Mouse (Mus musculus) bone marrow, adult 2 months (tissue): ENCODE measurements around the gene Mgat2. TPM values are rescaled to one million over a fixed set of nuclear protein-coding genes. Genes with fewer than 3 reads are reported as not detected.

Experiments used
- H3K27ac ChIP-seq: fragments of 200-500 bp; 2 replicates; pipeline ENCODE4 v1.5.1; 2012; ENCODE audit warnings: low read depth, mild to moderate bottlenecking, control low read depth, inconsistent platforms, low read length; ENCODE audit not compliant: control insufficient read depth, poor library complexity, insufficient read depth
- H3K4me1 ChIP-seq: fragments of 200-500 bp; 2 replicates; pipeline ENCODE4 v1.6.1; 2011; ENCODE audit warnings: low read length; ENCODE audit not compliant: control insufficient read depth, insufficient read depth
- H3K4me3 ChIP-seq: fragments of 200-500 bp; replicated peaks from 2 replicates; pipeline ENCODE3; 2011; ENCODE audit warnings: mild to moderate bottlenecking, low read depth, low read length, control low read depth; ENCODE audit not compliant: control insufficient read depth
- CTCF ChIP-seq: fragments of 200-500 bp; IDR thresholded peaks from 2 replicates; pipeline ENCODE4 v1.5.1; 2011; ENCODE audit warnings: low read length, control low read depth; ENCODE audit not compliant: control insufficient read depth, insufficient read depth
- POLR2A ChIP-seq: fragments of 200-500 bp; IDR thresholded peaks from 2 replicates; pipeline ENCODE4 v1.6.1; 2011; ENCODE audit warnings: low read depth, mild to moderate bottlenecking, control low read depth, low read length, borderline replicate concordance; ENCODE audit not compliant: control insufficient read depth
- WGBS: fragments of 180-500 bp; shearing (Covaris S2); methylation state at CpG from one replicate; pipeline ENCODE4 v1.1.7; 2018; 5-methylcytosine and 5-hydroxymethylcytosine counted together
- polyA plus RNA-seq: library from polyadenylated mRNA; stranded (reverse); fragments of >200 nt; gene quantifications from 2 replicates; pipeline ENCODE4 v1.2.4, GENCODE M21; 2011; ENCODE audit warnings: low replicate concordance; ENCODE audit not compliant: missing spikeins, insufficient read depth, insufficient read length

Mgat2 gene
- polyA plus RNA-seq, 1 experiment = 13.2 TPM

GRCm38 (mm10) chr12:69235782-69236181 lies 51.8 kb downstream of the Mgat2 start:
- Histone ChIP-seq H3K4me1 (no peaks in the 10 kb centered on the region; the same call in 1 of the 2 replicates), H3K27ac (no peak overlapping the region), H3K4me3 (no peak overlapping the region)
- WGBS = 86% methylated on average over 6 of the region's 6 CpGs
- TF ChIP-seq CTCF (no peak), POLR2A (no peak)

Other genes with a start within 250 kb of the Mgat2 start
- 1,025 and 1,436 TPM in 2 replicates for gene Rps29, start 25.0 kb upstream of the Mgat2 start, polyA plus RNA-seq
- 14.2 and 17.3 TPM in 2 replicates for gene Lrr1, start 15.3 kb upstream of the Mgat2 start, polyA plus RNA-seq
- gene Rpl36al, start 74 bp upstream of the Mgat2 start, polyA plus RNA-seq = 622 and 901 TPM in 2 replicates
- 3.0 TPM in 1 of 2 replicates, not detected in the other for gene Gm49383, start 12.9 kb downstream of the Mgat2 start, polyA plus RNA-seq
- 2.1 and 3.1 TPM in 2 replicates for gene Dnaaf2, start 14.3 kb downstream of the Mgat2 start, polyA plus RNA-seq
- 22.6 and 26.6 TPM in 2 replicates for gene Gm49384, start 20.1 kb downstream of the Mgat2 start, polyA plus RNA-seq
- gene Pole2, start 44.0 kb downstream of the Mgat2 start, polyA plus RNA-seq = 9.1 and 16.1 TPM in 2 replicates
- 1.9 TPM in 1 of 2 replicates, not detected in the other for gene Klhdc1, start 57.0 kb downstream of the Mgat2 start, polyA plus RNA-seq
- gene Klhdc2, start 112.5 kb downstream of the Mgat2 start, polyA plus RNA-seq = 26.7 and 27.7 TPM in 2 replicates
- 28.9 and 43.5 TPM in 2 replicates for gene Nemf, start 173.0 kb downstream of the Mgat2 start, polyA plus RNA-seq
- gene Arf6, start 188.0 kb downstream of the Mgat2 start, polyA plus RNA-seq = 48.1 and 48.4 TPM in 2 replicates
- gene Gm9887, start 188.3 kb downstream of the Mgat2 start, polyA plus RNA-seq = not detected in 2 replicates